Mouse (Mus musculus): ENCODE results near the gene Gm17349. TPM values are rescaled to one million over a fixed set of nuclear protein-coding genes. Genes with fewer than 3 reads are reported as not detected.

Gm17349 gene
- polyA plus RNA-seq, 1 experiment = not detected

GRCm38 (mm10) chr15:99733186-99733585, 27.9 kb upstream of the Gm17349 start:
- H3K4me3 ChIP-seq (ENCODE audit: insufficient read depth, poor library complexity, severe bottlenecking) = no peak overlapping the region
- H3K36me3 ChIP-seq (ENCODE audit: control insufficient read depth, insufficient read depth) = peaks cover 77% of the 10 kb centered on the region
- no peaks in the 10 kb centered on the region for H3K27me3 ChIP-seq (ENCODE audit: control insufficient read depth, insufficient read depth, insufficient read length)
- no peaks in the 10 kb centered on the region for H3K79me3 ChIP-seq (ENCODE audit: low read depth)
- peaks cover 8% of the 10 kb centered on the region for H3K79me2 ChIP-seq (ENCODE audit: control insufficient read depth, insufficient read depth)
- no peak overlapping the region for H3ac ChIP-seq (ENCODE audit: control insufficient read depth, insufficient read length, low read depth)
- no peak for TF ChIP-seq FOSL1 (IDR thresholded peaks at IDR 0.05; ENCODE audit: insufficient read depth, low read length, poor library complexity, severe bottlenecking)
- no peak for TF ChIP-seq CTCF (IDR thresholded peaks at IDR 0.05; ENCODE audit: control insufficient read depth, insufficient read depth, insufficient read length)
- no peak for TF ChIP-seq MYOD1 (IDR thresholded peaks at IDR 0.05; ENCODE audit: control insufficient read depth, insufficient read length, low read depth)
- no peak for TF ChIP-seq USF1 (IDR thresholded peaks at IDR 0.05; ENCODE audit: low read depth)
- TF ChIP-seq MYOG (IDR thresholded peaks at IDR 0.05; ENCODE audit: control insufficient read depth, extremely low read depth, insufficient read length) = no peak
- no peak for TF ChIP-seq MAX (IDR thresholded peaks at IDR 0.05)

- Histone ChIP-seq H3K79me2 (ENCODE audit: control insufficient read depth, insufficient read depth) (peaks cover 23% of the 10 kb centered on the region), H3K27me3 (ENCODE audit: control insufficient read depth, insufficient read depth, insufficient read length) (no peaks in the 10 kb centered on the region), H3K4me3 (ENCODE audit: insufficient read depth, poor library complexity, severe bottlenecking) (no peak overlapping the region), H3K36me3 (ENCODE audit: control insufficient read depth, insufficient read depth) (peaks cover 72% of the 10 kb centered on the region), H3K79me3 (ENCODE audit: low read depth) (peaks cover 12% of the 10 kb centered on the region), H3ac (ENCODE audit: control insufficient read depth, insufficient read length, low read depth) (no peak overlapping the region)
- TF ChIP-seq FOSL1 (IDR thresholded peaks at IDR 0.05; ENCODE audit: insufficient read depth, low read length, poor library complexity, severe bottlenecking) = no peak
- TF ChIP-seq MYOG (IDR thresholded peaks at IDR 0.05; ENCODE audit: control insufficient read depth, extremely low read depth, insufficient read length) = no peak
- TF ChIP-seq MAX (IDR thresholded peaks at IDR 0.05) = no peak
- no peak for TF ChIP-seq MYOD1 (IDR thresholded peaks at IDR 0.05; ENCODE audit: control insufficient read depth, insufficient read length, low read depth)
- TF ChIP-seq CTCF (IDR thresholded peaks at IDR 0.05; ENCODE audit: control insufficient read depth, insufficient read depth, insufficient read length) = no peak
- no peak for TF ChIP-seq CEBPB (IDR thresholded peaks at IDR 0.05; ENCODE audit: low read depth)
- TF ChIP-seq USF1 (IDR thresholded peaks at IDR 0.05; ENCODE audit: low read depth) = no peak
Observed at GRCm38 (mm10) chr15:99731678-99732077, 26.4 kb upstream of the Gm17349 start.

DNA sequence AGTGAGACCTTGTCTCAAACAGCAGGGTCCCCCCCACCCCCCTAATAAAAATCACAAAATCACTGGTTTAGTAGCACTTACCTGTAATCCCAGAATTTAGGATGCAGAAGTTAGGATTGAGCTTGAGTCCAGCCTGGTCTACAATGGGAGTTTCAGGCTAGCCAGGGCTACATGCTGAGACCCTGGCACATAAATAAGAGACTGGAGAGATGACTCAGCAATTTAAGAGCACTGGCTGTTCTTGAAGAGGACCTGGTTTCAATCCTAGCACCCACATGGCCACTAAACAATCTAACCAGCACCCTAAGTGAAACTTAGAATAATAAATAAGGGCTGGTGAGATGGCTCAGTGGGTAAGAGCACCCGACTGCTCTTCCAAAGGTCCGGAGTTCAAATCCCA, 25.9 kb upstream of the Gm17349 start:
- Histone ChIP-seq H3K27me3 (ENCODE audit: control insufficient read depth, insufficient read depth, insufficient read length) (no peaks in the 10 kb centered on the region), H3K79me2 (ENCODE audit: control insufficient read depth, insufficient read depth) (peaks cover 28% of the 10 kb centered on the region), H3K36me3 (ENCODE audit: control insufficient read depth, insufficient read depth) (peaks cover 67% of the 10 kb centered on the region), H3K4me3 (ENCODE audit: insufficient read depth, poor library complexity, severe bottlenecking) (no peak overlapping the region), H3K79me3 (ENCODE audit: low read depth) (peaks cover 17% of the 10 kb centered on the region), H3ac (ENCODE audit: control insufficient read depth, insufficient read length, low read depth) (no peak overlapping the region)
- TF ChIP-seq FOSL1 (IDR thresholded peaks at IDR 0.05; ENCODE audit: insufficient read depth, low read length, poor library complexity, severe bottlenecking) (no peak), USF1 (IDR thresholded peaks at IDR 0.05; ENCODE audit: low read depth) (no peak), MAX (IDR thresholded peaks at IDR 0.05) (no peak), MYOD1 (IDR thresholded peaks at IDR 0.05; ENCODE audit: control insufficient read depth, insufficient read length, low read depth) (no peak), CEBPB (IDR thresholded peaks at IDR 0.05; ENCODE audit: low read depth) (no peak), CTCF (IDR thresholded peaks at IDR 0.05; ENCODE audit: control insufficient read depth, insufficient read depth, insufficient read length) (no peak), MYOG (IDR thresholded peaks at IDR 0.05; ENCODE audit: control insufficient read depth, extremely low read depth, insufficient read length) (no peak)

- Histone ChIP-seq H3K27me3 (ENCODE audit: control insufficient read depth, insufficient read depth, insufficient read length) (no peaks in the 10 kb centered on the region), H3K79me2 (ENCODE audit: control insufficient read depth, insufficient read depth) (peaks cover 32% of the 10 kb centered on the region), H3K36me3 (ENCODE audit: control insufficient read depth, insufficient read depth) (peaks cover 48% of the 10 kb centered on the region), H3ac (ENCODE audit: control insufficient read depth, insufficient read length, low read depth) (no peak overlapping the region), H3K79me3 (ENCODE audit: low read depth) (peaks cover 20% of the 10 kb centered on the region), H3K4me3 (ENCODE audit: insufficient read depth, poor library complexity, severe bottlenecking) (no peak overlapping the region)
- TF ChIP-seq FOSL1 (IDR thresholded peaks at IDR 0.05; ENCODE audit: insufficient read depth, low read length, poor library complexity, severe bottlenecking) = no peak
- no peak for TF ChIP-seq CEBPB (IDR thresholded peaks at IDR 0.05; ENCODE audit: low read depth)
- TF ChIP-seq USF1 (IDR thresholded peaks at IDR 0.05; ENCODE audit: low read depth) = no peak
- no peak for TF ChIP-seq CTCF (IDR thresholded peaks at IDR 0.05; ENCODE audit: control insufficient read depth, insufficient read depth, insufficient read length)
- no peak for TF ChIP-seq MYOG (IDR thresholded peaks at IDR 0.05; ENCODE audit: control insufficient read depth, extremely low read depth, insufficient read length)
- no peak for TF ChIP-seq MAX (IDR thresholded peaks at IDR 0.05)
- no peak for TF ChIP-seq MYOD1 (IDR thresholded peaks at IDR 0.05; ENCODE audit: control insufficient read depth, insufficient read length, low read depth)
Observed at GRCm38 (mm10) chr15:99729056-99729783, 23.9 kb upstream of the Gm17349 start.

GRCm38 (mm10) chr15:99728211-99728610, 22.9 kb upstream of the Gm17349 start:
- TF ChIP-seq MYOG (IDR thresholded peaks at IDR 0.05; ENCODE audit: control insufficient read depth, extremely low read depth, insufficient read length) (no peak), CTCF (IDR thresholded peaks at IDR 0.05; ENCODE audit: control insufficient read depth, insufficient read depth, insufficient read length) (no peak), FOSL1 (IDR thresholded peaks at IDR 0.05; ENCODE audit: insufficient read depth, low read length, poor library complexity, severe bottlenecking) (no peak), USF1 (IDR thresholded peaks at IDR 0.05; ENCODE audit: low read depth) (no peak), MAX (IDR thresholded peaks at IDR 0.05) (no peak), MYOD1 (IDR thresholded peaks at IDR 0.05; ENCODE audit: control insufficient read depth, insufficient read length, low read depth) (no peak), CEBPB (IDR thresholded peaks at IDR 0.05; ENCODE audit: low read depth) (no peak)
- Histone ChIP-seq H3K79me2 (ENCODE audit: control insufficient read depth, insufficient read depth) (peaks cover 32% of the 10 kb centered on the region), H3K27me3 (ENCODE audit: control insufficient read depth, insufficient read depth, insufficient read length) (no peaks in the 10 kb centered on the region), H3K36me3 (ENCODE audit: control insufficient read depth, insufficient read depth) (peaks cover 39% of the 10 kb centered on the region), H3K4me3 (ENCODE audit: insufficient read depth, poor library complexity, severe bottlenecking) (no peak overlapping the region), H3K79me3 (ENCODE audit: low read depth) (peaks cover 20% of the 10 kb centered on the region), H3ac (ENCODE audit: control insufficient read depth, insufficient read length, low read depth) (no peak overlapping the region)
